Mouse (Mus musculus): ENCODE results near the gene Sidt2. TPM values are rescaled to one million over a fixed set of nuclear protein-coding genes. Genes with fewer than 3 reads are reported as not detected.

Sidt2 gene
- polyA plus RNA-seq, 1 experiment from 2014 or later, result 39.2 TPM

GRCm38 (mm10) chr9:45963577-45963976 is 8.5 kb upstream of the Sidt2 start:
- Histone ChIP-seq H3K36me3 (peaks cover 83% of the 10 kb centered on the region), H3K4me2 (no peak overlapping the region), H3K27me3 (no peaks in the 10 kb centered on the region), H3K27ac (replicated peaks) (no peak overlapping the region), H3K9me3 (no peaks in the 10 kb centered on the region), H3K4me1 (replicated peaks) (peaks cover 6% of the 10 kb centered on the region), H3K9ac (no peak overlapping the region), H3K4me3 (no peak overlapping the region)
- ATAC-seq (ENCODE audit: low read depth), result no peak
- 92% methylated on average over 6 of the region's 6 CpGs for WGBS

GRCm38 (mm10) chr9:45961855-45962254 is 6.8 kb upstream of the Sidt2 start:
- H3K4me3 ChIP-seq, result no peak overlapping the region
- 84% methylated on average over 2 of the region's 2 CpGs for WGBS
- no peak for ATAC-seq (ENCODE audit: low read depth)
- no peak overlapping the region for H3K9ac ChIP-seq
- no peak overlapping the region for H3K27ac ChIP-seq (replicated peaks)
- peaks cover 69% of the 10 kb centered on the region for H3K36me3 ChIP-seq
- peaks cover 21% of the 10 kb centered on the region for H3K4me1 ChIP-seq (replicated peaks)
- H3K4me2 ChIP-seq, result no peak overlapping the region
- no peaks in the 10 kb centered on the region for H3K27me3 ChIP-seq
- H3K9me3 ChIP-seq, result no peaks in the 10 kb centered on the region

- Histone ChIP-seq H3K27ac (replicated peaks) (no peak overlapping the region), H3K4me2 (no peak overlapping the region), H3K4me1 (replicated peaks) (peaks cover 37% of the 10 kb centered on the region), H3K9me3 (no peaks in the 10 kb centered on the region), H3K9ac (no peak overlapping the region), H3K36me3 (peaks cover 47% of the 10 kb centered on the region), H3K4me3 (no peak overlapping the region), H3K27me3 (no peaks in the 10 kb centered on the region)
- 87% methylated on average over 7 of the region's 7 CpGs for WGBS
- no peak for ATAC-seq (ENCODE audit: low read depth)
These were observed 4.6 kb upstream of the Sidt2 start for GRCm38 (mm10) chr9:45959661-45960060.

- Histone ChIP-seq H3K4me3 (no peak overlapping the region), H3K9ac (no peak overlapping the region), H3K9me3 (no peaks in the 10 kb centered on the region), H3K36me3 (peaks cover 39% of the 10 kb centered on the region), H3K4me2 (no peak overlapping the region), H3K4me1 (replicated peaks) (peaks cover 45% of the 10 kb centered on the region), H3K27ac (replicated peaks) (peak overlapping the region; percentile 56), H3K27me3 (no peaks in the 10 kb centered on the region)
- ATAC-seq (ENCODE audit: low read depth), result no peak
- WGBS, result 48% methylated on average over 4 of the region's 4 CpGs
These were observed 3.8 kb upstream of the Sidt2 start for GRCm38 (mm10) chr9:45958851-45959250.

GRCm38 (mm10) chr9:45958023-45958670 is 3.1 kb upstream of the Sidt2 start:
- Histone ChIP-seq H3K4me1 (replicated peaks) (peaks cover 52% of the 10 kb centered on the region), H3K27ac (replicated peaks) (peak overlapping the region; percentile 56), H3K9ac (no peak overlapping the region), H3K4me3 (no peak overlapping the region), H3K27me3 (no peaks in the 10 kb centered on the region), H3K4me2 (no peak overlapping the region), H3K36me3 (peaks cover 32% of the 10 kb centered on the region), H3K9me3 (no peaks in the 10 kb centered on the region)
- 50% methylated on average over 7 of the region's 7 CpGs for WGBS
- no peak for ATAC-seq (ENCODE audit: low read depth)

- under 1% methylated on average over 62 of the region's 63 CpGs for WGBS
- peak; percentile 45 for ATAC-seq (ENCODE audit: low read depth)
- Histone ChIP-seq H3K4me3 (peak overlapping the region; percentile 76), H3K27ac (replicated peaks) (peak overlapping the region; percentile 86), H3K4me2 (peak overlapping the region; percentile 94), H3K36me3 (peaks cover 31% of the 10 kb centered on the region), H3K9me3 (no peaks in the 10 kb centered on the region), H3K9ac (peak overlapping the region; percentile 91), H3K27me3 (no peaks in the 10 kb centered on the region), H3K4me1 (replicated peaks) (peaks cover 56% of the 10 kb centered on the region)
These were observed 558 bp downstream of the Sidt2 start for GRCm38 (mm10) chr9:45954294-45955106.

- Histone ChIP-seq H3K27ac (replicated peaks) (peak overlapping the region; percentile 86), H3K9me3 (no peaks in the 10 kb centered on the region), H3K27me3 (no peaks in the 10 kb centered on the region), H3K4me1 (replicated peaks) (peaks cover 52% of the 10 kb centered on the region), H3K4me3 (peak overlapping the region; percentile 76), H3K36me3 (peaks cover 39% of the 10 kb centered on the region), H3K4me2 (peak overlapping the region; percentile 94), H3K9ac (peak overlapping the region; percentile 91)
- ATAC-seq (ENCODE audit: low read depth), result no peak
- 60% methylated on average over 13 of the region's 13 CpGs for WGBS
These were observed 1.4 kb downstream of the Sidt2 start for GRCm38 (mm10) chr9:45953511-45954293.

- Histone ChIP-seq H3K36me3 (peaks cover 47% of the 10 kb centered on the region), H3K27ac (replicated peaks) (no peak overlapping the region), H3K4me2 (peak overlapping the region; percentile 94; the same call in 1 of the 2 replicates), H3K9me3 (no peaks in the 10 kb centered on the region), H3K9ac (peak overlapping the region; percentile 91), H3K4me3 (no peak overlapping the region), H3K27me3 (no peaks in the 10 kb centered on the region), H3K4me1 (replicated peaks) (peaks cover 44% of the 10 kb centered on the region)
- WGBS, result 85% methylated on average over 7 of the region's 7 CpGs
- ATAC-seq (ENCODE audit: low read depth), result no peak
These were observed 2.2 kb downstream of the Sidt2 start for GRCm38 (mm10) chr9:45952890-45953289.

GRCm38 (mm10) chr9:45952057-45952456 is 3.0 kb downstream of the Sidt2 start:
- Histone ChIP-seq H3K4me2 (no peak overlapping the region), H3K9ac (no peak overlapping the region), H3K9me3 (no peaks in the 10 kb centered on the region), H3K27ac (replicated peaks) (no peak overlapping the region), H3K36me3 (peaks cover 56% of the 10 kb centered on the region), H3K4me3 (no peak overlapping the region), H3K27me3 (no peaks in the 10 kb centered on the region), H3K4me1 (replicated peaks) (peaks cover 36% of the 10 kb centered on the region)
- no peak for ATAC-seq (ENCODE audit: low read depth)
- 91% methylated on average over 4 of the region's 4 CpGs for WGBS

GRCm38 (mm10) chr9:45946872-45947183 is 8.2 kb downstream of the Sidt2 start:
- Histone ChIP-seq H3K9ac (no peak overlapping the region), H3K27ac (replicated peaks) (no peak overlapping the region), H3K4me3 (no peak overlapping the region), H3K9me3 (no peaks in the 10 kb centered on the region), H3K4me2 (no peak overlapping the region), H3K4me1 (replicated peaks) (no peaks in the 10 kb centered on the region), H3K27me3 (no peaks in the 10 kb centered on the region), H3K36me3 (peaks cover 99% of the 10 kb centered on the region)
- 91% methylated on average over 10 of the region's 10 CpGs for WGBS
- no peak for ATAC-seq (ENCODE audit: low read depth)

- H3K4me2 ChIP-seq, result no peak overlapping the region
- no peaks in the 10 kb centered on the region for H3K27me3 ChIP-seq
- H3K9ac ChIP-seq, result no peak overlapping the region
- H3K36me3 ChIP-seq, result peaks cover 99% of the 10 kb centered on the region
- ATAC-seq (ENCODE audit: low read depth), result no peak
- no peak overlapping the region for H3K4me3 ChIP-seq
- H3K27ac ChIP-seq (replicated peaks), result no peak overlapping the region
- 89% methylated on average over 16 of the region's 16 CpGs for whole genome bisulfite sequencing
- no peaks in the 10 kb centered on the region for H3K9me3 ChIP-seq
- H3K4me1 ChIP-seq (replicated peaks), result no peaks in the 10 kb centered on the region
These were observed 8.7 kb downstream of the Sidt2 start for GRCm38 (mm10) chr9:45946182-45946871.

- Histone ChIP-seq H3K9me3 (no peaks in the 10 kb centered on the region), H3K4me2 (no peak overlapping the region), H3K9ac (no peak overlapping the region), H3K36me3 (peaks cover 99% of the 10 kb centered on the region), H3K4me3 (no peak overlapping the region), H3K27ac (replicated peaks) (no peak overlapping the region), H3K4me1 (replicated peaks) (no peaks in the 10 kb centered on the region), H3K27me3 (no peaks in the 10 kb centered on the region)
- WGBS, result 90% methylated on average over 13 of the region's 13 CpGs
- ATAC-seq (ENCODE audit: low read depth), result no peak
These were observed 9.3 kb downstream of the Sidt2 start for GRCm38 (mm10) chr9:45945721-45946120.
